Mouse (Mus musculus) lung, adult 10 weeks (tissue): Measurements from ENCODE around the gene Rbm24. TPM values are rescaled to one million over a fixed set of nuclear protein-coding genes. Genes with fewer than 3 reads are reported as not detected.

ENCODE experiments used
- polyA plus RNA-seq: library from polyadenylated mRNA; stranded (reverse); fragments of 350-450 nt; fragmentation: Illumina TruSeq; extraction: RNeasy Lipid Tissue Mini Kit (QIAGEN cat#74804); gene quantifications from one replicate; pipeline ENCODE4 v1.2.3, GENCODE M21; 2014; ENCODE audit warnings: low read depth, low replicate concordance; ENCODE audit not compliant: insufficient read depth

Rbm24 gene
- 2.5 TPM for polyA plus RNA-seq

GRCm38 (mm10) chr13:46418141-46418601, at the start of gene Rbm24:
TSS of gene Rbm24 (plus strand) at chr13:46418434.

Other genes starting within 250 kb of the Rbm24 start
- 17.5 TPM for gene Stmnd1, start 144.7 kb upstream of the Rbm24 start, polyA plus RNA-seq
- gene Cap2, start 83.4 kb downstream of the Rbm24 start, polyA plus RNA-seq = 4.0 TPM